Mouse (Mus musculus) liver, embryonic 14.5 days (tissue): ENCODE measurements around the gene Scgb1c1.

Experiments
- CTCF ChIP-seq: IDR thresholded peaks from 2 replicates; pipeline ENCODE4 v1.5.1; 2016; ENCODE audit warnings: antibody characterized with exemption, low read depth, control low read depth
- EP300 ChIP-seq: IDR thresholded peaks from 2 replicates; pipeline ENCODE4 v1.6.1; 2016; ENCODE audit warnings: antibody characterized with exemption, low read depth

DNA sequence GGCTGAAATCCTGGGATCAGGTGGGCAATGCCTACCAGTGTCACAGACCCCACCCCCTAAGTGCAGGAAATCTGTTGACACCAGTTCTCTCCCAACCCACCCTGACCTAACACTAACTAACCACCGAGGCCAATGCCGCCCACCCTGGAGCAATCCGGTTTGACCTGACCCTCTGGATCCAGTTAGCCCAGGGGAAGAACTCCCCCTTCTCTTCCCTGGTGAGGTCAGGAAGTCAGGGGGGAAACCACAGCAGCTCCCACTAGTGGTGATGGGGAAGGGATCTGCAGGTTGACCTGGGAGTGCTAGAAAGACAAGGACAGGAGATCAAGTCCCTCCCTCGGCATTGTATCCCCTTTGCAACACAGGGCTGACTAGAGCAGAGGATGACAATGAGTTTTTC, 336 bp downstream of the Scgb1c1 start:
- TF ChIP-seq CTCF (no peak), EP300 (no peak)
